Mouse (Mus musculus): ENCODE measurements at regions not wholly inside any gene's neighbourhood (a gene's known extent, or its start where the extent isn't known, plus 50 kb on each side); places are given as distances from the start of the nearest gene placed in this dataset.

DNA sequence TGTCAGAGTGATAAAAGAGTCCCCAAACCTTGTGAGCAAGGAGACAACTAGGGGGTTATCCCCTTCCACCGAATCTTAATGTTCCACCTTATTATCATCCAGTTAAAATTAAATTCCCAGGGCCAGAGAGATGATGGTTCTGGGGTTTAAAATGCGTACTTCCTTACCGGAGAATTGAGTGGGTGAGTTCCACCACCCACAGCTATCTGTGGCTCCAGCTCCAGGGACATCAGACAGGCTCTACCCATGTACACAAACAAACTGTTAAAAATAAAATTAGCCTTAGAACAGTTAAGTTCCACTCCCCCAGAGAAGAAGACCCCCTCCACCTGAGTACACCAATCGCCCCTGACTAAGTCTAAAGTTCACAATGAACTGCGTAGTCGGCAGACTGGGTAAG lies 52.0 kb upstream of the Mgat5 start:
- no peak for DNase-seq (ENCODE audit: low read depth, low spot score)

DNA sequence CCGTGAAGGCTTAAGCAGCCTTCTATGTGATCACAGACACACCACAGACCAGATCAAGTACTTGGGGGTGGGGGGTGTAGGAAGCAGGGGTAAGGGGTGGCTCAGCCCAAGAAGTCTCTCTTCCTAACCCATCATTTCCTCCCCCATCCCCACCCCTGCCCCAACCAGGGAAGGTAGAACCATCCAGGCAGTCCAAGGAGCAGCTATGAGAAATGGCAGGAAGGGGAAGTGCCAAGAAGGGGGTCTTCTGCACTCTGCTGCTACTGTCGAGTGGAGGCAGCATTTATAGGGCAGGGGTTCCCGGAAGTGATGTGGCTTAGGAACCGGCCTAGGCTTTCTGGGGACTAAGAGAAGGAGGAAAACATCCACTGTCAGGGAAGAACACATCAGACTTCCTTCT lies 69.3 kb upstream of the Mgat5 start:
- no peak for DNase-seq (ENCODE audit: low read depth, low spot score)

DNA sequence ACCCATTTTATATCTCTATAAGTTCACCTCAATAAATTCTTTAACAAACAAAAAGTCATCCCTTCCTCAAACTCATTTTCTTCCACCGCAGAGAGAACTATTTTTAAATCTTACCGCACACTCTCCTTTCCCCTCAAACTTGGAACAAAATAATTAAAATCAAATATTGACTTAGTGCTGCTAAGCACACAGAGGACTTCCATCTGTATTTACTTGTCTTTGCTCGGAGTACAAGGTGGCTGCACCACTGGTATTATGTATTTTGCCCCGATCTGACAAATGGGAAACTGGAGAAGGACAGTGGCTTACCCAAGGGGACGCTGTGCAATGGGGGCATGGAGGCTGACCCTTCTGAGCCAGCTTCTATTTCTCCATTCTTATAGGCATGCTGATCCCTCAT lies 72.9 kb upstream of the Mgat5 start:
- DNase-seq (ENCODE audit: low read depth, low spot score), result no peak

DNA sequence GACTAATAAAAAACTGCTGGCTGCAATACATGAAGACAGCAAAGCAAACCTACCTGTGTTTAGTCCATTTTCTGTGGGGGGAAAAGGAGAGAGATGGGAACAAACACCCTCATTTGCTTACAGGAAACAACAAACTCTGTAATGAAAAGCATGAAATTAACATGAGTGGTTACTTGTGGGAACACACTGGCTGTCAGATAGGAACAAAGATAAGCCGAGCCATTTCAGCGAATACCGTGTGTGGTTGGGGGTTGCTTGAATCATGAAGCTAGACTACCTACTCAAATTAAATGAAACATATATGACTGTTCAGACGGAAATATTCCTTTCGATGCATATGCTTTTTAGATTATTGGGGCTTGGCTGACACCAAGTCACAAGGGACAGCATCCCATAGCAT lies 80.0 kb upstream of the Mgat5 start:
- no peak for DNase-seq (ENCODE audit: low read depth, low spot score)

DNA sequence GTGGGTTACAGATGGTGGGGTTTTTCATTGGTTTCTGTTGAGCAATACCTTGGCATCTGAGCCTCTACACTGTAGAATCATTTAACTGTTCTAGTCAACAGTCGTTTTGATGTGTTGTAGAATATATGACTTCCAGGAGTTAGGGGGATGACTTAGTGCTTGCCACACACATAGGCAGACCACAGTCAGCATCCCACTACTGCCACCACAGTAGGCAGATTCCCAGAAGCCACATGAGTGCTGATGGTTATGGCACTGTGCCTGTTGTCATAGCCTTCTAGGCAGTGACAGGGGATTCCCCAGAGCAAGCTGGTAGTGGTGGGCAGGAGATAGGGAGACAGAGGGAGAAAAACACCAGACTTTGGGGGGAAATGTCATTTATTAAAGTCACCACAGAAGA lies 86.8 kb upstream of the Mgat5 start:
- DNase-seq (ENCODE audit: low read depth, low spot score), result no peak

DNA sequence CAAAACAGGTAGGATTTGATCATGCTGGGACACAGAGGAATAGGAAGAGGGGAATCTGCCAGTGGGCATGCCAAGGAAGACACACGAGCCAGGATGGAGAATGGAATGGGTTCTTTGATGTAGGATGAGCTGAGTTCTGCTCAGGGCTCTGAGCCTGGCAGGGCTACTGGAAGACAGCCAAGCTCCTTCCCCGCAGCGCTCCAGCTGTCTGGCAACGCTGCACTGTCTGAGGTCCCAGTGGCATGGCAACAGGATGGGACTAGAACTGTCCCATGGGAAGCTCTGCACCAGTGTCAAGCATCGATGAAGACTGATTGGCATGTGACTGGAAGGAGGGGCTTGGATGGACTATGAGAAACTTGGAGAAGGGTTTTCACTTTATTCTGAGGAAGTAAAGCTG lies 97.3 kb upstream of the Mgat5 start:
- no peak for DNase-seq (ENCODE audit: low read depth, low spot score)

DNA sequence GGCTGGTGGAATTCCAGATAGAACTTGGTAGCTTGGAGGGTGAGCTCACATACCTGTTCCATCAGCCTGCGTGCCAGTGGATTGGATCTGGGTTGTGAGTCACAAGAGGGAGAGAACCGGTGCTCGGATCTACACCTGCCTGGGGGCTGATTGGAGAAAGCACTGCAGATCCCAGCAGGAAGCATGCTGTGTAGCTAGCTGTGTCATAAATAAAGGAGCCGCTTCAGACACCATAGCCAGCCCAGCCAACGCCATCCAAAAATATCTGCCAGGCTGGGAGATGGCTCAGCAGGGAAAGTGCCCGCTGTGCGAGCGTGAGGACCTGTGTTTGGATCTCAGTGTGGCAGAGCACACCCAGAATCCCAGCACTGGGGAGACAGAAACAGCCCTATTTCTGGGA lies 99.0 kb upstream of the Mgat5 start:
- no peak for DNase-seq (ENCODE audit: low read depth, low spot score)

DNA sequence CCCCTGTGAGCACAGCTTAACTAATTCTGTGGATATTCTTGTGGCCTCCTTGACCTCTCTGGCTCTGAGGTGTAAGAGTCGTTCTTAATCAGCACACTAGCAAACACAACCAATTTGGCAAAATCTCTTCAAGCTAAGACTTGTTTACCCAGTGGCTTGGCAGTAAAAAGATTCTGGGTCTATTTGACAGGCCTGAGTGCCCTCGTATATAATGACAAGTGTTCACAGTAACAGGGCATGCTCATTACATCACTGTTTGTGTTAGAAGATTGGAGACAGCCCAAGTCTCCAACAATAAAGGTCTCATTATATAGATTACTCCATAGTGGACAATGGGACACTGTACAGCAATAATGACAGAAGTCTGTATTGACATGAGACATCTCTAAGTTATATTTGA lies 101.2 kb upstream of the Mgat5 start:
- DNase-seq (ENCODE audit: low read depth, low spot score), result no peak

DNA sequence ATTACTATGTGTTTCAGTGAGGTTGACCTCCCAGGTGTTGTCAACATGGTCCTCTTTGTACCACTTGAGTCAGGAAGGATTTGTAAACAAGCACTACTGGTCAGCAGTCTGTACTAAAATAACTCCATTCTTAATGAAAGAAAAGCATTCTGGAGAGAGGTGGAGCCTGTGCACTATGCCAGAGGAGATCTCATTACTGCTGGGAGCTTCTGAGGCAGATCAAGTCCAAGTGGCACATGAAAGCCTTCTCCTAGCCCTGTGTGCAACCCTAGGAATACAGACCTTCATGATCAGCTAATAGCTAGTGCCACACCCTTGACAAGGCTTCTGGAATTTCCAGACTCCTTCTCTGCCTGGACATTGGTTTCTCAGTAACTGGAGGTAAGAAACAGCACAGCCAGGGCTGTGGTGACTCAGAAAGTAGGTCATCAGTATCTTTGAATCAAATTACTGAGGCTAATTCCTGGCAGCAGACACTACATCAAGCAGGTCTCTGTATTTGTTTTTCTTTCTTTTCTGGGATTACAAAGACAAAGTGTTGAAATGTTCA lies 105.9 kb upstream of the Mgat5 start:
- no peak for DNase-seq (ENCODE audit: low read depth, low spot score)

DNA sequence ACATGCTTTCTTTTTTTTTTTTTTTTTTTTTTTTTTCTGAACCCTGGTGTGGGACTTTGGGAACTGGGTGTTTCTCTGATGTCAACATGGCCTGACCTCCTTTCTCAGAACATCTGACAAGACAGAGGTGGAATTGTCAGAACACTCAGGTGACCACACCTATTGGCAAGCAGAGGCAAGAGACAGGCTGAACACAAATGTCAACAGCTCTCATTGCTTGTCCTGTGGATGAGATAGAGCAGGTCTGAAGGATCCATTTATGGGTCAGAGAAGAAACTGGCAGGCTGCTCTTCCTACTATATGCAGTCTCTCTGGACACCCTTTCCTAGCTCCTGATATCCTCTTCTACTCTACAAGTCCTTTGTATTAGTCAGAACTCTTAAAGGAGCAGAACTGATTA lies 117.2 kb upstream of the Mgat5 start:
- DNase-seq (ENCODE audit: low read depth, low spot score), result no peak

DNA sequence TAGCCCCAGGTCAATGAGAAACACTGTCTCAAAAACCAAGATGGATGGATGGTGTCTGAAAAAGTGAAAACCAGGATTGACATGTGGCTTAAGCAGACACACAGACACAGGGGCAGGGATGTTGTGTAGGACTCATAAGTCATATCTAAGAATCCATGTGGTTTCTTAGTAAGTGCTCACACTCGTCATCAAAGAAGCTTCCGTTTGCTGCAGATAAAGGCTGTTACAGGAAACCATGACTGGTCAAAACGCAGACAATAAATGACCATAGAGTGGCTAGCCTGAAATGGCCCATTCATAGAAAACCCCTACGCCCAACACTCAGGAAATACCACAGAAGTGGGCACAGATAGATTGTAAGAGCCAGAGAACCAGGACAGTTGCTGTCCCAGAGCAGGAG lies 118.8 kb upstream of the Mgat5 start:
- DNase-seq (ENCODE audit: low read depth, low spot score), result no peak

DNA sequence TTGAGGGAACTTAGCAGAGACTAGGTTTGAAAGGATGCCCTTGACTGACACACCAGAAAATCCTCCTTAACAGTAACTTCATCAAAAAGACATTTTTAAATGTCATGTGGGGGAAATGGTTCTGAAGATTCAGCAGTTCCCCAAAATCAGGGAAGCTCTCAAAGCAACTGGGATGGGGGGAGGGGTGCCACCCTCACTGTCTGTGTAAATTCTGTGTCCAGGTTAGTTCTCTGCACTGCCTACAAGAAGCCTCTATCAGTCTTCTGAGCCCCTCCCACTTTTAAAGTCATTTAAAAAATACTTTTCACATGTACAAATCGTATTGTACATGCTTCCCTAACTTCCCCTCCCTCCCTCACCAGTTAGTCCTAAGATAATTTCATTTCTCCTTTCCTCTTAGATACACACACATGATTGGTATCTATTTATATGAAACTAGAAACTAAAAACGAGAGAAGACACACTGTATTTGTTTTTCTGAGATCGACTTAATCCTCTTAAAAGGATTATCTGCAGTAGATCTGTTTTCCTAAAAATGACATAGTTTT lies 121.0 kb upstream of the Mgat5 start:
- no peak for DNase-seq (ENCODE audit: low read depth, low spot score)

DNA sequence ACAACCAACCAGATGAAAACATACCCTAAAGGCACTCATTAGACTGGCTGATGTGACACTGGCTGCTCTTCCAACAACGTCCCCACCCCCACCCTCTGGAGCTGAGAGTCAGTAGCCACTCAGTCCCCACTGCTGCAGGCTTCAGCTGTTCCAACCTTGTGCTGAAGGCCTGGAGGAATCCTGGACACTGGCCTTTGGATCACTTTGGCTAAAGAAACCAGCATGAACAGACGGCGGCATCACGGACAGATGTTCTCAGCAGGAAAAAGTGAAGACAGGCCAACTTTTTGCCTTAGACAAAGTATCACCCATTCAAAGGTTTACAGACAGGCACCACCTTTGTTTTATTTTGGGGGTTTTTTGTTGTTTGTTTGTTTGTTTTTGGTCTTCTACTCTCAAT lies 125.8 kb upstream of the Mgat5 start:
- DNase-seq (ENCODE audit: low read depth, low spot score), result no peak

DNA sequence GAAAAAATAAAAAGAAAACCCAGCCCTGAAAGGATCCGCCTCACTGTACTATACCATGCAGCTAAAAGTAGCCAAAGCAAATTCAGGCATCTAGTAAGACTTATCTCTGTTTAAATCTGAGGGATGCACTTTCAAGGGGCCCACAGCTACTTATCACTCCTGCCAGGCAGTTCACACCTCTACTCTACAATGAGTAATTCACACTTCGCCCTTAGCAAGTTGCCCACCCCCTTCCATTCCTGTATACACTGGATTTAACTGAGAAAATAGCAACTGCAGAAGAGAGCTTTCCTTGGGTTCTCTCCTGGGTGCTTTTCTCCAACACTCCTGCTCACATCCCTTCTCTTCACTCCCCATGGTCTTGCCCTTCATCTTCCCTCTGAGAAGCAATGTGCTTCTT lies 142.4 kb upstream of the Mgat5 start:
- DNase-seq (ENCODE audit: low read depth, low spot score), result no peak

DNA sequence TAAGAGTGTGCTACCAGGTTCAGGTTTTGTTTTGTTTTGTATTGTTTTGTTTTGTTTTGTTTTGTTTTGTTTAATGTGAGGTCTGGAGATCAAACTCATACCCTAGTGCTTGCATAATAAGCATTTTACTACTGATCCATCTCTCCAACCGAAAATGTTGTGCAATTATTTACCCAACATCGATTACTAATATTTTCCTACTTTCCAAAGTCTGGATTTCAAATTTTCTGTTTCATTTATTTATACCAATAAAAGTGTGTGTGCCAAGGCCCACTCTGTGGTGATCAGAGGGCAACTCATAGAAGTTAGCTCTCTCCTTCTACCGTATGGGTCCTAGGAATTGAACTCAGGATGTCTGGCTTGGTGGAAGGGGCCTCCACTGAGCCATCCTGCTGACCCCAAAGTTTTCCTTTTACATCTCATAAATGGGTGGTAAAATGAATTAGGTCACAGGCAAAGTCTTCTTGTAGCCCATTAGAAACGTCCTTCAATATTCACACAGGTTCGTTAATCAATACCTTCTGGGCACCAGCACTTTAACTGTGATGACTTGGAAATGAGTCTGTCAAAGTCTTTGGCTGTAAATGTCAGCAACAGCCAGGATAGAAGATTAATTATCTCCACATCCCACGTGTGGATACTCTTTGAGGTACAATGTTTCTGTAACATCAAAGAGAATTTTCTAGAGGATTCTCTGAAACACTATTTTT lies 158.9 kb upstream of the Mgat5 start:
- DNase-seq (ENCODE audit: low read depth, low spot score), result no peak

DNA sequence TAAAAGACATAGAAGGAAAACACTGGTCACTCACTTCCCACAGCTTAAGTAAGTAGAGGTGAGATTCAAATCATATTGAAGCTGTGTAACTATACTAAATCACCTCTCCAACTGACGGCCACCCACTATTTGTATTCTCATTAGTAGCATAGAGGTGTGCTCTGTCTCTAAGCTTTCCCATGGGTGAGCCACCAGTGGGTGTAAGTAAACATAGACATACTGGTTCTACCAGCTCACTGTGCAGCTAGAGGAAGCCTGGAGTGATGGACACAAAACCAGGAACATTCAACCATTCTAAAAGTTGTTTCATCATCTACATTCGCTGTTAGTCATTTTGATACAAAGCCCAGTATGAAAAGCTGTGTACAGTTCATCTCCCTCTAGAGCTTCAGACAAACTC lies 170.1 kb upstream of the Mgat5 start:
- no peak for DNase-seq (ENCODE audit: low read depth, low spot score)

DNA sequence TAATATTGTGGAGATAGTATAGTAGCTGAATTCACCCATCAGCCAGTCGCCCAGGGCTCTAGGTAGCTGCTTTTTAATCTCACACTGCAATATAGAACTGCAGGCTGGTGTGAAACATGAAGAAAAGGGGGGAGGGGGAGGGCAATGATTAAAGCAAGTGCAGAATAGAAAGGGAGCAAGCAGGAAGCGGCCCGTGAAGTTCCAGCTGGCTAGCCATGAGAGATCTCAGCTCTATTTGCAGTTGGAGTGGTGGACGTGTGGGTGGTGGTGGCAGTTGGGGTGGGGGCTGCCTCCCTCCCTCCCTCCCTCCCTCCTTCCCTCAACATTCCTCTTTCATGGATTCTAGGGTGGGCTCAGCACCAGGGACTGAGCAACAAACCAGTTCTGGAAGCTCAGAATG lies 173.3 kb upstream of the Mgat5 start:
- DNase-seq (ENCODE audit: low read depth, low spot score), result no peak

DNA sequence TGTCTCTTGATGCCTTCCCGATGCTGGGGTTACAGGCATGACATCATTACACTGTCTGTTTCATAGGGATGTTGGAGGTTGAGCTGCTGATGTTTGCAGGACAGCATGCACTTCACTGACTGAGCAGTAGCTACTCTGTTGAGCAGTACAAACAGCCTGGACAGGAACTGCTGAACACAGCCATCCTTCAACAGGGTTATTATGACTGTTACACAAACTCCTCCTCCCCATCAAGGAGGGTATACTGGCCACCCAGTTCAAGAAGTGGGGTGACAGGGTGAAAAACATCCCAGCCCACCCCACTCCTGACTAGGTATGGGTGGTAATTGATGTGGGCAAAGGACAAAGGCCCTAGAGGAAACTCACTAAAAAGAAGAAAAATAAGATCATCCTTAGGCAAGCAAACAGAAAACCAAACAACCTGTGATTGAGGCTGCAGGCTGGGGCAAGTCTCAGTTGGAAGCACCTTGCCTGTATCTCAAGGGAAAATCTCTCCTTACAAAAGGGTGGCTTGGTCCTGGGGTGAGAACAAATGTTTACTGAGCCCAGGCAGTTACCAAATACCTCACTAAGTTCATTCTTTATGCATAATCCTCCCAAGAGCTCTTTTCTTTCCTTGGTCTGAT lies 175.8 kb upstream of the Mgat5 start:
- no peak for DNase-seq (ENCODE audit: low read depth, low spot score)

DNA sequence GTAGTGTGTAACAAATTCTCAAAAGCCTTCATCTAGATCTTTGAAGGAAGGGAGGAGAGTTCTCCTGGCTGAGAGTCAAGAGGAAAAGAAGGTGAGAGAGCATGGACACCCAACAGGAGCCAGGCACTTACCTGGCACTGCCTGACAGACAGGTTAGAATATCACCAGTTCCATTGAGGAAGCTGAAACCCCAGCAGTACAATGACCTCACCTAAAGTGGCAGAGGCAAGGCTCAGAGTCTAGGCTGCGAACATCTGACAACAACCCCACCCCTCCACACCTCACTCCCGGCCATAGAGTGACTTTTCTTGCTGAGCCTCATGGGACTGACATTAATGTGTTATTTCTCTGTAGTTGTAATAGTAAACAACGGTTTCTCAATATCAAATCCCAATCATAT lies 181.7 kb upstream of the Mgat5 start:
- DNase-seq (ENCODE audit: low read depth, low spot score), result no peak

DNA sequence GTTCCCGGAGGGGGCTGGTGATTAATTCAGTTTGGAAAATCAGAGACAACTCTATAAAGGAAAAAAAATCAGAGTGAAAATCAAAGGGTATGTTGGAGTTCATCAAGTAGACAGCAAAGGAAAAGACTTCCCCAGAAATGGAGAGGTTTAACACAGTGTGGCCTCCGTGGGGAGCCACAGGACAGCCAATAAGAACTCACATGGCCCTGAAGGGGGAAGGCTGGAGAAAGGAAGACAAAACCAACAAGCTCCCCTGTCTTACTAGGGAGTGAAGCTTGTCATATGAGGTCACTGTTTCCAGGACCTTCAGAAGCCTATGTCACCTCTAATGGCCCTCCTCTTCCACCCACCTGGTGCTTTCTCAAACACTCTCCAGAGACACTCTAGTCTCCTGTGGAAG lies 187.1 kb upstream of the Nckap5 start:
- DNase-seq (ENCODE audit: low read depth, low spot score), result no peak

DNA sequence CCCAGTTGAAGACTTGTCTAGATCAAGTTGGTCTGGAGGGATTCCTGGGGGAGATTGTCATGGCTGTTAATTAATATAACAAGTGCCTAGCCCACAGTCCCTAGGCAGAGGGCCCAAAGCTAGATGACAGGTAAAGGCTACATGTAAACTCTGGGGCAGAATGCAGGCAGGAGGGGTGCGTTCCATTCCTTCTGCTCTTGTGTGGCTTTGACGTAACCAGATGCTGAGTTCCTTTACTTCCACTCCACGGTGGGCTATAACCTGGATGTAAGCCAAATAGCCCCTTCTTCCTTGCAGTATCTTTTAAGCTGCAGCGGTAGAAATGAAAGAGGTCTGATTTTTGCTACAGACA lies 185.3 kb upstream of the Nckap5 start:
- DNase-seq (ENCODE audit: low read depth, low spot score), result no peak

DNA sequence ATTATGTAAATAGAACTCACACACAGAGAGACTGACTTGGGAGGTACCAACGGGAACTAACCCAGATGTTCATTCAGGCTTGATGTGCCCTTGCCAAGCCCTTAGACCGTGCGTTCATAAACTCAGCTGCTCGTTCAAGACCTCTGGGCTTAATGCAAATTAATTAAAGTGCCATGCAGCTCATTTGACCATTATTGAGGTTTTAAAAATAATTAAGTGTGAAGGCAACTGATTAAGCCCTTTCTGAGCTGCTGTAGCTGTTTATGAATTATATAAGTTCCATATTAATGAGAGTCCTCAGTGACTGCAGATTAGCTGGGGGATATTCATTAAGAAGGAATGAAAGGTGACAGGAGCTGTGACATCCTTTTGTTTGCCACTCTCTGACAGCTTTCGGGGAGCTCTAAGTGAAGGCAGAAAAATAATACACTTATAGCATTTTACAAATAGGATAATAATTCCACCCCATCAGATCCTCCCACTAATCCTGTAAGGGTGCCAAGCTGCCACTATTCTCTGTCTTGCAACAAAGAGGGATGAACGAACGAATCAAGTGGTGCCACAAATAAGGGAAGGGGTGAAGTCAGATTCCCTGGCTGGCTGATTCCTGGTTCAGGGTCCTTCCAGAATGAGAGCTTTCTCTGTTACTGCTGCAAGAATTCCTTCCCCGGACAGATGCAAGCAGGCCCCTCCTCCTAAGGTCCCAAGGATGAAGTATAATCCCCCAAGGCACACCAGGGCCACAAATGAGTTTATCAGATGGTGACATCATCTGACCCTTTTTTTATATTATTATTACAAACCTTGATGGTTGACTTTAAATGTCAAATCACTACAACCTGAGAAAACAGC lies 184.7 kb upstream of the Nckap5 start:
- no peak for DNase-seq (ENCODE audit: low read depth, low spot score)

All from forelimb bud, embryonic 11.5 days (tissue).